1 mouse cellular context compared by ENCODE assay signal in the genomic region with DNA sequence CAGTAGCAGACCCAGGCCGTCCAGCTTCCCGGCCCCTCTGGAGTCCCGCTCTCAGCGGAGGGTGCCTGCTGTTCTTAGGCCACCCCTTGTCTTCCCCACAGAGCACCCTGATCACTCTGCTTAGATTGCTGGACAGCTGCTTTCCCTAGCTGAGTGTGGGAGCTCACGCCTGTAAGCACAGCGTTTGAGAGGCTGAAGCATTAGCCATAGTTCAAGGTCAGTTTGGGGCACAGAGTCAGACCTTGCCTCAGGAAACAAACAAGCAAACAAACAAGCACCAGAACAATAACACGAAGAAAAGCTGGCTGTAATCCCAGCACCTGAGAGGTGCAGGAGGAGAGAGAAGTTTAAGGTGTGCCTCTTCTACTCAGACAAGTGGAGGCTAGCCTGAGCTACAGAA.
TF ChIP-seq lines count a peak whose summit lies in the region.

No protein-coding gene starts in this region.

TF ChIP-seq in ES-E14, 5 proteins besides CTCF, POLR2A, EP300 and RAD21 (continued from another document):
- no peak for TF ChIP-seq HCFC1 (IDR thresholded peaks at IDR 0.05; ENCODE audit: borderline replicate concordance, insufficient read depth, low read length)
- no peak for TF ChIP-seq ZC3H11A (IDR thresholded peaks at IDR 0.05; ENCODE audit: borderline replicate concordance, low read depth, low read length)
